Mouse (Mus musculus) embryonic fibroblast, embryonic 13.5 days (primary cell): ENCODE data around the gene Pgls. TPM values are rescaled to one million over a fixed set of nuclear protein-coding genes. Genes with fewer than 3 reads are reported as not detected.

Experiments used
- H3K27ac ChIP-seq: 2 replicates; pipeline ENCODE4 v1.5.1; 2012; ENCODE audit warnings: low read length, control low read depth, inconsistent platforms; ENCODE audit not compliant: insufficient read depth
- H3K4me1 ChIP-seq: 2 replicates; pipeline ENCODE4 v1.6.1; 2011; ENCODE audit warnings: low read length; ENCODE audit not compliant: control insufficient read depth, insufficient read depth
- H3K4me3 ChIP-seq: 2 replicates; pipeline ENCODE4 v1.5.1; 2011; ENCODE audit warnings: mild to moderate bottlenecking, control low read depth, low read length; ENCODE audit not compliant: insufficient read depth
- CTCF ChIP-seq: IDR thresholded peaks from 2 replicates; pipeline ENCODE4 v1.5.1; 2011; ENCODE audit warnings: mild to moderate bottlenecking, control low read depth, low read length, moderate library complexity, borderline replicate concordance; ENCODE audit not compliant: insufficient read depth
- POLR2A ChIP-seq: IDR thresholded peaks from 2 replicates; pipeline ENCODE4 v1.6.1; 2011; ENCODE audit warnings: low read depth, mild to moderate bottlenecking, control low read depth, low read length, moderate library complexity
- polyA plus RNA-seq: library from polyadenylated mRNA; stranded (reverse); fragments of >200 nt; gene quantifications from 2 replicates; pipeline ENCODE4 v1.2.4, GENCODE M21; 2011; ENCODE audit warnings: low read depth; ENCODE audit not compliant: missing spikeins, insufficient read length

Pgls gene
- polyA plus RNA-seq, 1 experiment, result 86.0 TPM

DNA sequence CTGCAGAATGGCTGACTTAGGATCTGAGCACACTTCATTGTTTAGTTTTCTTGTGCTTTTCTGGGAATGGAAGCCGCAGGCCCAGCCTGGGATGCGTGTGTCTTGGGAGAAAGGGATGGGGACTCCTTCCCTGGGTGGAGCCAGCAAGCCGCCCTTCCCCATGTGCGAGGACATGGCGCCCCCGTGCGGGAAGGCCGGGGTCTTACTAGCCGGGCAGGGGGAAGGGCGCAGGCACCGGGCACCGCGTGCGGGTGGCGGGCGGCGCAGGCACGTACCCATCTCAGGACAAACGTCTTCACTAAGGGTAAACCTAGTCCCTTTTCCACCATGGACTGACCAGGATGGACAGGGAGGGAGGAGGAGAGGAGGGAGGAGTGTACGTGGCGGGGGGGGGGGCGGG is 41.2 kb downstream of the Pgls start:
- TF ChIP-seq CTCF (no peak), POLR2A (no peak)
- Histone ChIP-seq H3K4me1 (peaks cover 4% of the 10 kb centered on the region), H3K27ac (no peak overlapping the region), H3K4me3 (no peak overlapping the region)

DNA sequence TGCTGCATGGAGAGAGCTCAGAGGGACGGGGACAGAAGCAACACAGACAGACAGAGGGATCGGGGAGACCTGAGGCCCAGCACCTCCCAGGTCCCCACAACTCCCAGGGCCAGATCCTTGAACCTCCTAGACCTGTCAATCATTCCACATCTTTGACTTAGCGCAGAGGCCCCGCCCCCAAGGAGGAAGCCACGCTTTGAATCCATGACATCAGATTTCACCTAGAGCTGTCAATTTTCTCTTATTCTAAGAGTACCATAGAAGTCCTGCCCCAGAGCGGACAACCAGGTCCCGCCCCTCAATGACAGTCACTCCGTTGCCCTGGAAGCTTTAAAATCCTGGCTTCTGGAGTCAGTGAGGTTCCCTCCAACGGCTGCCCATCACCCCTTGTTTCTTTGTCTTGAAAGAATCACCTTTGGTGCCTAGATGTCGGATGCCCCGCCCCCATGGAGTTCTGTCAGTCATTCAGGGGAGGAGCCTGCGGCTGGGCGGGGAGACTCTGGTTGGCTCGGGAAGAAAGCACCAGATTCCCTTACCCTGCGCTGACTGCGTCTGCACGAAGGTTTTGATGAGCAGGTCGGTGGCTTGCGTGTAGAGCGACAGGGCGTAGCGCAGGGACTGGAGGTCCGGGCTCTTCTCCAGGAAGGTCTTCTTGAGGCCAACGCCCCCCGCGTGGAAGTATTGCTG is 42.1 kb downstream of the Pgls start:
- TF ChIP-seq POLR2A (no peak), CTCF (no peak)
- Histone ChIP-seq H3K4me1 (peaks cover 4% of the 10 kb centered on the region), H3K4me3 (no peak overlapping the region), H3K27ac (no peak overlapping the region)

DNA sequence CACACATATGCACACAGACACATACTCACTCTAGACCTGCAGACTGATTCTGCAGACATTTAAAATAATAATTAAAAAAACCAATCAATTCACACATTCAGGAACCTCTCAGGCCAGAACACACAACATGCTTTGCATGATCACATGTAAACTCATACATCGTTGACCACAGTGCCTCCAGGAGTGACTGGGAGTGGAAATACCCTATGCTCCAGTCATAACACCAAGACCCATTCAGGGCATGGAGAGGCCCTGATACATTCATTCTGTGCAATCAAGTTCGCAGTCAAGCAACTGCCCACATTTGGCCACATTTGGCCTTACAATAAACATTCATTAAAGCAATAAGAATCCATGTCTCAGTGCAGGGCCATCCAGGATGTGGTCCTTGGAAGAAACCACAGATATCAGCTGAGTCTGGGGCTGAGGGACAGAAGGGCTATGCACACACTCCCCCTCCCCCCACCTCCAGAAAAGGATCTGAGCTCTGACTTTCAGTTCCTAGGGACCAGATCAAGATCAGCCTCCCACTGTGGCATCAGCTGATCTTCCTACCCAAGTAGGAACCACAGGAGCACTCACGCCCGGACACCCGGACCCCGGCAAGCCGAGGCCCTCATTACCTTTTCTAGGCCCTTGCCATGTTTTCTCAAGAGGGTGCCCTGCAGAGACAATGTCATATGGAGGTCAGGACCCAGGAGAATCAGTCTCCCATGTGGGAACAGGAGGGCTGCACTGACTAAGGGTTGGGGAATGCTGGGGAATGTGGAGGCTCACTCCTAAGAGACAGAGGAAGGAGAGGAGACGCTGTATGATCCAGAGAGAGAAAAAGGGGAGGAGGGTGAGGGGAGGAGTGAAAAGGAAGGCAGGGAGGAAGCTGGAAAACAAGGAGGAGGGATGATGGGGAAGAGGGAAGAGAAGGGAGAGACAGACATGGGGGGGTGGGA is 45.4 kb downstream of the Pgls start:
- H3K4me3 ChIP-seq, result no peak overlapping the region
- no peak for TF ChIP-seq CTCF
- peak overlapping the region; percentile 72 for H3K27ac ChIP-seq
- peaks cover 4% of the 10 kb centered on the region for H3K4me1 ChIP-seq

DNA sequence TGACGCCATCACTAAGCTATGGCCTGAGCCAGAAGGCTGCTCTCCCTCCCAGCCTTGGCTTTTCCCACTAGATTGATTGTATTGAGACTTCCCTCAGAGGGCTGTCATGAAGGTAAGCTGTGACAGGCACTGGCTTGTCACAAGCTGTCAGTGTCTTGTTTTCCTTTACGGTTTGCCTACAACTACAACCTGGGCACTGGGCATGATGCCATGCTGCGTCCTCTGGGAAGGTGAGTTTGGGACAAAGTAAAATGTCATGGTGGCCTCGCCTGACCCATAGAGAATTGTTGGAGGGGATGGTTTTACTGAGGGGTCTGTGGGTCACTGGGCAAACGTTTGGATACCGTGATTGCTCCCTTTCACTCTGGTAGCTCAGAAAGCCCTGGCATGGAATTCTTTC is 46.3 kb downstream of the Pgls start:
- Histone ChIP-seq H3K4me3 (no peak overlapping the region), H3K27ac (peak overlapping the region; percentile 72; the same call in 1 of the 2 replicates), H3K4me1 (peaks cover 4% of the 10 kb centered on the region)
- TF ChIP-seq CTCF, result no peak
- TF ChIP-seq POLR2A, result no peak

DNA sequence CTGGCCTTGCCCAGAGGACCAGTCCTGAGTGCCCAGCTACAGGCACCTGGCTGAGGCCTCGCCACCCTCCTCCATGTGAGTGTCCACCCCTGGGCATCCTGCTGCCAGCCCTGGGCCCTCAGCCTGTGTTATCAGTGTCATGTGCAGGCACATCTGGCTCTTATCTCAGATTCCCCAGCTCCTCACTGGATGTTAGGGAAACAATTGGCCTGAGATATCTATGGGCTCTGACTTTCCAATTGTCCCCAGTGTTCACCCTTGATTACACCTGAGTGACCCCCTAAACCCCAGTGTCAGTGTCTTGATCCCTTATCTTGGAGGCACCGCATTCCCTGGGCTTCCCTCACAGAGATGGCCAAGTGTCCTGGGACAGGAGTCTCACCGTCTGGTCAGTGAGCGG is 47.3 kb downstream of the Pgls start:
- TF ChIP-seq POLR2A, result no peak
- TF ChIP-seq CTCF, result no peak
- Histone ChIP-seq H3K4me3 (no peak overlapping the region), H3K27ac (no peak overlapping the region), H3K4me1 (peaks cover 4% of the 10 kb centered on the region)

DNA sequence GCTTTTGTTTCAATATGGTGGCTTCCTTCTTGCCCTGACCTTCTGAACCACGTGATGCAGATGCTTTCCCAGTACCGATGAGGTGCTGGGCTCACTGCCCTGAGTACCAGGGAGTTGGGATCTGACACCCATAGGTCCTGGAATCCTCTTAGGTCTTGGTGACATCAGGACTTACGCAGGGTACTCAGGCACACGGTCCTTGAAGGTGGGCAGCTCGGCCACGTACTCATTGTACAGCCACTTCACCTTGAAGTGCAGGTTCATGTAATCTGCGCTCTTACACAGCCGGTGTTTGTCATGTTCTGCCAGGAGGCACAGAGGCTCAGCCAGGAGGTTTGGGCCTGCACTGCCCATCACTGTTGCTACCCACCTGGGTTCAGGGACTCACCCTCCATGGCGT is 53.5 kb downstream of the Pgls start:
- H3K27ac ChIP-seq, result no peak overlapping the region
- H3K4me1 ChIP-seq, result no peaks in the 10 kb centered on the region
- no peak for TF ChIP-seq CTCF
- TF ChIP-seq POLR2A, result no peak
- no peak overlapping the region for H3K4me3 ChIP-seq

Other genes starting within 250 kb of the Pgls start
- 94.8 and 97.6 TPM in 2 replicates for gene Use1, start 225.3 kb upstream of the Pgls start, polyA plus RNA-seq
- 2.3 and 3.2 TPM in 2 replicates for gene Ocel1, start 220.9 kb upstream of the Pgls start, polyA plus RNA-seq
- gene Nr2f6, start 210.2 kb upstream of the Pgls start, polyA plus RNA-seq, result 40.8 and 48.9 TPM in 2 replicates
- gene Ushbp1, start 196.4 kb upstream of the Pgls start, polyA plus RNA-seq, result not detected in 2 replicates
- gene Babam1, start 195.3 kb upstream of the Pgls start, polyA plus RNA-seq, result 84.5 and 91.6 TPM in 2 replicates
- gene Ankle1, start 186.2 kb upstream of the Pgls start, polyA plus RNA-seq, result 3.9 and 5.7 TPM in 2 replicates
- 19.4 and 20.9 TPM in 2 replicates for gene Abhd8, start 128.5 kb upstream of the Pgls start, polyA plus RNA-seq
- 36.9 and 50.5 TPM in 2 replicates for gene Mrpl34, start 127.2 kb upstream of the Pgls start, polyA plus RNA-seq
- gene Dda1, start 123.0 kb upstream of the Pgls start, polyA plus RNA-seq, result 63.1 and 70.4 TPM in 2 replicates
- 15.4 and 15.6 TPM in 2 replicates for gene Ano8, start 106.2 kb upstream of the Pgls start, polyA plus RNA-seq
- gene Gtpbp3, start 104.1 kb upstream of the Pgls start, polyA plus RNA-seq, result 10.5 and 12.5 TPM in 2 replicates
- 0.33 and 0.44 TPM in 2 replicates for gene Plvap, start 80.4 kb upstream of the Pgls start, polyA plus RNA-seq
- not detected in 2 replicates for gene Ccdc194, start 66.5 kb upstream of the Pgls start, polyA plus RNA-seq
- 102 and 107 TPM in 2 replicates for gene Bst2, start 54.7 kb upstream of the Pgls start, polyA plus RNA-seq
- gene Mvb12a, start 49.3 kb upstream of the Pgls start, polyA plus RNA-seq, result 38.3 and 39.4 TPM in 2 replicates
- 0.32 TPM in 1 of 2 replicates, not detected in the other for gene Tmem221, start 33.3 kb upstream of the Pgls start, polyA plus RNA-seq
- gene Nxnl1, start 25.6 kb upstream of the Pgls start, polyA plus RNA-seq, result not detected in 2 replicates
- 13.7 and 17.7 TPM in 2 replicates for gene Slc27a1, start 23.3 kb upstream of the Pgls start, polyA plus RNA-seq
- gene Fam129c, start 5.5 kb downstream of the Pgls start, polyA plus RNA-seq, result 1.8 and 3.0 TPM in 2 replicates
- gene Colgalt1, start 18.8 kb downstream of the Pgls start, polyA plus RNA-seq, result 147 and 163 TPM in 2 replicates
- 1.9 and 2.6 TPM in 2 replicates for gene Unc13a, start 79.6 kb downstream of the Pgls start, polyA plus RNA-seq
- 5.0 and 6.1 TPM in 2 replicates for gene Jak3, start 84.1 kb downstream of the Pgls start, polyA plus RNA-seq
- 1.4 TPM in 1 of 2 replicates, not detected in the other for gene Insl3, start 97.0 kb downstream of the Pgls start, polyA plus RNA-seq
- gene B3gnt3, start 109.6 kb downstream of the Pgls start, polyA plus RNA-seq, result 0.67 and 1.1 TPM in 2 replicates
- not detected in 2 replicates for gene Fcho1, start 133.5 kb downstream of the Pgls start, polyA plus RNA-seq